Mouse (Mus musculus) gastrocnemius, postnatal 10 days (tissue): ENCODE results near the gene Map3k7. TPM values are rescaled to one million over a fixed set of nuclear protein-coding genes. Genes with fewer than 3 reads are reported as not detected.

Experiments used
- DNase-seq: peaks from one replicate; pipeline ENCODE4 v3.0.0; 2021; ENCODE audit warnings: mixed read lengths
- total RNA-seq, 2 experiments: library from RNA; stranded (reverse); gene quantifications; 2 replicates each; pipeline ENCODE4 v1.2.3; 2021

Gene Map3k7
- total RNA-seq, 2 experiments from 2014 or later, result 45.5 to 48.1 TPM

DNA sequence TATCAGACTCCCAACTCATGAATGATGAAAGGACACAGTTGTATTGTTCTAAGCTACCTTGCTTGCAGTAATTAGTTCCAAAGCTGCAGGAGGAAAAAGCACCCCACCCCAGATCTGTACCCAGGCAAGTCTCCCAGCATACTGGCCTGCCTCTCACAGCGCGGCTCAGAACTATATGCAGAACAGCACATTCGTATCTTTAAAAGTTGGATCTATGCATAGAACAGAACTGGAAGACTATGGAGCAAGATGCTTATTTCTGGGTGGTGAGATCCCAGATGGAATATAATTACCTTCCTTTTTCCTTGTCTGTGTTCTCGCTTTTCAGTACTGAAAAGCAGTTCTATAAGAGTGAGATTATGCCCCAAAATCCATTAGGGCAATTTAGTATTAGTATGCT, 96.8 kb downstream of the Map3k7 start:
- no peak for DNase-seq

DNA sequence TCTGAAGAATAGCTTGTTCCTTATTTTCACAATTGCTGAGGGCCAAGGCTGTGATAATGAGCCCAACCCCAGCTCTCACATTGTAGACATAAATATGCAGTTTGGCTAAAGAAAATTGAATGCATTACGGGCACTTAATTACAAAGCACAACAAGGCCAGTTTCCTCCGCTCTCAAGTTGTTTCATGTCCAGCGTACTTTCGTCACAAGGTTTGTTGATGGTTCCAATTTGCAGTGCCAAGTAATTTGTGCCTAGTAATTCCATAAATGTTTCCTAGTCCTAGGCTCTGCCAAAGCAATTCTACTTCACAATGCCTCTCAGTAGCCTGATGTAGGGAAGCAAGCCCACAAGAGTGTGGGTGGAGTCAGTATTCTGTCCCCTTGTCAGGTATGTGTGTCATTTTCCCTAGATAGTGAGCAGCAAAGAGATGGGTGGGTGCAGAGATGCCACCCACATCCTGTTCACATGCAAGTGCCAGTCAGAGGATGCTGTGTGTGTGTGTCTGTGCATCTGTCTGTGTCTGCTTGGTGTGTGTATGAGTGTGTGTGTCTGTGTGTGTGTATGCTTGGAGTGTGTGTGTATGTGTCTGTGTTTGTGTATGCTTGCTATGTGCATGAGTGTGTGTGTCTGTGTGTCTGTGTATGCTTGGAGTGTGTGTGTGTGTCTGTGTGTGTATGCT, 98.6 kb downstream of the Map3k7 start:
- no peak for DNase-seq

DNA sequence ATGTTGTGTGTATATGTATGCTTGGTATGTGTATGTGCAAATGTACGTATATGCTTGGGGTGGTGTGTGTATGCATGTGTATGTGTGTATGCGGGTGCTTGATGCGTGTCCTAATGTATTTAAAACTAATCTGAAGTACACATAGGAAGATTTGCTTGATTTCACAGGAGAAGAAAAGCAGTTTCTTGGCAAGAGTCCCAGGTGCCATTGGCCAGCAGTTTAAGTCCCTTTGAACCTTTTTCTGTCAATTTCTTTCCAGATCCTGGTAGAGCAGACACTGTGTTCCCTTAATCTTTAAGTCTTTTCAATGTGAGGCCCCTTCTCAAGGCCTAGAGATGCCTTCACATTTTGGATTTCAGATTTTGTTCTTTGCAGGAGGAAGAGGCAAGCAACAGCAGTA, 99.4 kb downstream of the Map3k7 start:
- DNase-seq, result no peak
